Mouse (Mus musculus): ENCODE data around the gene Syt8. TPM values are rescaled to one million over a fixed set of nuclear protein-coding genes. Genes with fewer than 3 reads are reported as not detected.
"Not testable (repeated sequence)": the region's sequence is repeated elsewhere in the genome, so short reads cannot be mapped to it uniquely, and the experiment has no call there.

Syt8 gene
- total RNA-seq, 2 experiments from 2014 or later = not detected

DNA sequence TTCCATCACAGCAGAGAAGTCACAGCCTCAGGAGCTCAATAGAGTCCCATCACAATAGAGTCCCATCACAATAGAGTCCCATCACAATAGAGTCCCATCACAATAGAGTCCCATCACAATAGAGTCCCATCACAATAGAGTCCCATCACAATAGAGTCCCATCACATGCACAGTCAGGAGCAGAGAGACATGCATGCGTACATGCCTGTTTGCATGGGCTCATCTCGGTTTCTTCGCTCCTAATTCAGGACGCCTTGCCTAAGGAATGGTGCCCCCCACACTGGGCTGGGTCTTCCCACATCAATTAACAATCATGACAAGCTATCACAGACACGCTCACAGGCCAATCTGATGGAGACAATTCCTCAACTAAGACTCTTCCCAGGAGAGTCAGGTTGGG, 29.5 kb upstream of the Syt8 start:
- not testable (repeated sequence) for ATAC-seq (replicated peaks; ENCODE audit: poor library complexity, severe bottlenecking)

DNA sequence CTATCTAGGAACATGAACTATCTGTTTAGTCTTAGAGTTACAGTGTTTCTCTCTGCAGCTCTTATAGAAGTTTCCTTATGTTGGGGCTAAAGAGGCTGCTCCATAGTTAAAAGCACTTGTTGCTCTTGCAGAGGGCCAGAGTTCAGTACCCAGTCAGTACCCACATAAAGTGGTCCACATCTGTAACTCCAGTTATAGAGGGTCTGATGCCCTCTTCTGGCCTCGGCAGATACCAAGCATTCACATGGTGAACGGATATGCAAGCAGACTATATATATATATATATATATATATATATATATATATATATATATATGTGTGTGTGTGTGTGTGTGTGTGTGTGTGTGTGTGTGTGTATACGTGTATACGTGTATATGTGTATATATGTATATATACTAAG, 26.7 kb upstream of the Syt8 start:
- ATAC-seq (replicated peaks; ENCODE audit: poor library complexity, severe bottlenecking) = no peak; the same call in 1 of the 2 replicates

DNA sequence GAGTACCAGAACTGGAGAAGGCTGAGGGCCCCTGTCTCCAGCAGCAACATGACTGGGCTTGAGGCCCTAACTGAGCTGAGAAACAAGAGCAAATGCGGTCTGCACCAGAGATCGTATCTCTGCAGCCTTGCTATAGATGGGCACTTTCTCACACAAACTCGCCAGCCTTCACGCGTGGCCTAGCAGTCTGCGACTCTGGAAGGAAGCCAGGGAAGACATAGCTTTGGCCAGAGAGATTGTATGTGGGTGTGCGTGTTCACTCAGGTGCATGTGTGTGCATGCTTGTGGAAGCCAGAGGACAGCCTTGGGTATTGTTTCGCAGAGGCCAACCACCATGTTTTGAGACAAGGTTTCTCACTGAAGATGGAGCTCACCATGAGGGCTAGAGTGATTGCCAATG, 26.0 kb upstream of the Syt8 start:
- ATAC-seq (replicated peaks; ENCODE audit: poor library complexity, severe bottlenecking) = no peak

DNA sequence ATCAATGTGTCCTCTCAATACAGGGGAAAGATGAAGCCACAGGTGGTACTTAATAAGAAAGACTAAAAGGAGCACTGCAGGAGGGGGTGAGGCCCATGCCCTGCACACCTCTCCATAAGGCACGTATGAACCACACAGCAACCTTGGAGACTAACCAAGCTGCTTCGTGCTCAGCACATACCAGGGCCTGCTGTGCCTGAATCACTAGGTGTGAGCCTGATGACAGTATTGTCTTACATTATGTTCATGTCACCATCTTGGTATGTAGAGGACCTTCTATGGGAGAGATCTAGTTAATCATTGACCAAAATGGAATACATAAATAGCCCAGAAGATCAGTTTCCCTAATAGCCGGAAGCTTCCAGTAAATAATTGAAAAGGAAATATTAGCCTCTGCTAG, 25.0 kb upstream of the Syt8 start:
- ATAC-seq (replicated peaks; ENCODE audit: poor library complexity, severe bottlenecking) = no peak

DNA sequence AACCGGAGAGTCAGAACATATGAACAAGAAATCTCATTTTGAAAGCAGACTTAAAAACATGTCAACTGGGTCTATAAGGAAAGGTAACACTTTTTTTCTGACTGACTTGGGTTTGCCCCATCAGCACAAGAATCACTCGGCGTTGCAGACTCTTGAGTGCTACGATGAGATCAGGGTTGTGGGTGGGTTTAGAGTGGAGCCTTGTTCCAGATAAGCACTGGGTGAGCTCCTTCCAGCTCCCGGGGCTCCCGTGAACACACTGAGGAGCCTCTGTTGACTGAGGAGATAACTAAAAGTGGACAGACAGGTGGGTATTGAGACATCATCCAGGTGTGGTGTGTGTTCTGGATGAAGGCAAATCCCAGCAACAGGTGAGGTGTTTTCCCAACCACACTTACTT, 21.4 kb upstream of the Syt8 start:
- ATAC-seq (replicated peaks; ENCODE audit: poor library complexity, severe bottlenecking) = no peak

DNA sequence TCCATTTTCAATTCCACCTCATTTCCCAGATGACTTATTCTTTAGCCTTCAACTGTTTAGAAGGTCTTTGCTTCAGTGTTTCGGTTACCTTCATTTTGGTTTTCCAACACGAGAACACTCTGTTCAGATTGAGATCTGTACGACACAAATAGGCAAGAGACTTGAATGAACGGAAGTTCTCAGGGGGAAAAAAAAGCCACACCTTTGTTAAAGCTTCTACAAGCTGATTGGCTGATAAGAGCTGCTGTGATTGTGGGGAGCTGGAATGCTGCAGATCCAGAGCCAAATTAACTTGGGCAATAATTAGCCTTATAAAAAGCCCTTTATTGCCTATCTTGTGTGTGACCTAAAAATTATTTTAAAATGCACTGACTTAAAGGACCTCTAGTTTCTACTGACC, 19.3 kb upstream of the Syt8 start:
- no peak for ATAC-seq (replicated peaks; ENCODE audit: poor library complexity, severe bottlenecking)

DNA sequence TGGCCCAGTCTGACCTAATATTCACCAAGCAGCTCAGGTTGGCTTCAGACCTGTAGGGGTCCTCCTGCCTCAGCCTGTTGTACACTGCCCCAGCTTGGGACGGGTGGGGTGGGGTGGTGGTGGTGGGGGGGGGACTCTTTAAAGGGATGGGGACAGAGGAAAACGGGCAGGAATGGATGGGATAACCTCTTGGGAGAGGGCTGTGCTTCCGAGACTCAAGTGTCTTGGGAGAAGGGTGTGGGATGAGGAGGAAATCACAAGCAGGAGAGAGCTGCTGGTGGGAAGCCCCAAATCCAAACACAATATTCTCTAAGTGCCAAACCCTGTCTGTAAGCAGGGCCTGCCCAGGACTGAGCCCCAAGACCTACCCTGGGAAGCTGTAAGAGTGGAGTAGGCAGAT, 18.4 kb upstream of the Syt8 start:
- no peak for ATAC-seq (replicated peaks; ENCODE audit: poor library complexity, severe bottlenecking)

DNA sequence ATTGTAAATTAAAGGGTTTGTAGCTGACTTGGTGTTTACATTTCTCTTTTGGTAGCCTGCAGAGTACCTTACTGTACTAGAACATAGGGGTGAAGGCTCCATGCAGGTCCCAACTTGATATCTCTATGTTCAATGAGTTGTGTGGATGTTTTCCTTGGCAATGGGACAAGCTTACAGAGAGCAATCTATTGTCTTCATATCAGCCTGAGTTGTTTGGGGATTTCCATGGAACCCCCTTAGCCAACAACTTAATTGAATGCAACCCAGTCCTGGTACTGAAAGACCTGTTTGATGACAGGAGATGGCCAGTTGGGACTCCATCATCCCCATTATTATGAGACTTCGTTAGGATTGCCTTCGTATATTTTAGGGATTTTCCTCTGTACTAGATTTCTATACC, 16.6 kb upstream of the Syt8 start:
- no peak for ATAC-seq (replicated peaks; ENCODE audit: poor library complexity, severe bottlenecking)

DNA sequence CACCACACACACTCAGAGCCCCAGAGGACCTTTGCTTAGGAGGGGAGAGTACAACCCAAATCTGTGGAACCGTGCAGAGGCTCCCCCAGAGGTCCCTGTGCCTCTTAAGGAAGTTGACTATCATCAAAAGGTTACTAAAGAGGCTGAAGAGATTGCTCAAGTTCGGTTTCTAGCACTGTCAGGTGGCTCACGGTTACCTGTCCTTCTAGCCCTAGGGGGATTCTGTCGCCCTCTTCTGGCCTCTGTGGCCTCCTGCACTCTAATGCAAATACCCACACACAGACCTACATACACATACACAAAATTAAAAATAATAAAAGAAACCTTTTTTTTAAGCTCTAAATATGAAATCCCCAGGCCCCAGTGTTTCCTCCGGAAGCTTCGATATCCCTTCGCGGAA, 16.0 kb upstream of the Syt8 start:
- no peak; the same call in 1 of the 2 replicates for ATAC-seq (replicated peaks; ENCODE audit: poor library complexity, severe bottlenecking)

DNA sequence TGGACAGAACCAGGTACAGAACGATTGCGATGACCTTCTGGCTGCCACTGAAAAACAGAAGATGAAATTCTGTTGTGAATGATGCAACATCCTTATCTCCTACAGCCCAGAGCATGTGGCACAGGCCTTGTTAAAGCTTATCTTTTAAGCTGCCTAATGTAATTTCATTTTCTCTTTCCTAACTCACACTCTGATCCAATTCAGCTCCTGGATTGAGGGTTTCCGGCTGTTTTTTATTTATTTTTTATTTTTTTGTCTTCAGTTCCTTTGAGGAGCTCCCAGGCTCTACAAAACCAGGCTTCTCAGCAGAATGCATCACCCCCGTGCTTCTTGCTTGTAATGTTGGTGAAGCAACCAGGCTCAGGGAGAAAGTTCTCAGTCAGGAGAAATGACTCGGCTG, 14.8 kb upstream of the Syt8 start:
- peak; percentile 32 for ATAC-seq (replicated peaks; ENCODE audit: poor library complexity, severe bottlenecking)

DNA sequence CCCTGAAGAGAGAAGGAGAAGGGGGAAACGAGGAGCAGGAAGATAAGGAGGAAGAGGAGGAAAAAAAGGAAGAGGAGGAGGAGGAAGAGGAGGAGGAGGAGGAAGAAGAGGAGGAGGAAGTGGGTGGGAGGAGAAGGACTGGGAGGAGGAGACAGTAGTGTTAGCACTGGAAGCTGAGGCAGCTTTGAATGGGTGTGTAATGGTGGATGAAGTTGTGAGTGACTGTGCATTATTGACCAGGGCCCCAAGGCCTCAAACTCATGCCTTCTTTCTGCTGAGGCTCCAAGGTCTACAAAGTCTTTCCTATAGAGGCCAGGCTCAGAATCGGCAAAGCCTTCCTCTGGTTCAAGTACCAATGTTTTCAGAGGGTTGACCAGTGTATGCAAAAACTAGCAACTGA, 12.8 kb upstream of the Syt8 start:
- no peak for ATAC-seq (replicated peaks; ENCODE audit: poor library complexity, severe bottlenecking)

DNA sequence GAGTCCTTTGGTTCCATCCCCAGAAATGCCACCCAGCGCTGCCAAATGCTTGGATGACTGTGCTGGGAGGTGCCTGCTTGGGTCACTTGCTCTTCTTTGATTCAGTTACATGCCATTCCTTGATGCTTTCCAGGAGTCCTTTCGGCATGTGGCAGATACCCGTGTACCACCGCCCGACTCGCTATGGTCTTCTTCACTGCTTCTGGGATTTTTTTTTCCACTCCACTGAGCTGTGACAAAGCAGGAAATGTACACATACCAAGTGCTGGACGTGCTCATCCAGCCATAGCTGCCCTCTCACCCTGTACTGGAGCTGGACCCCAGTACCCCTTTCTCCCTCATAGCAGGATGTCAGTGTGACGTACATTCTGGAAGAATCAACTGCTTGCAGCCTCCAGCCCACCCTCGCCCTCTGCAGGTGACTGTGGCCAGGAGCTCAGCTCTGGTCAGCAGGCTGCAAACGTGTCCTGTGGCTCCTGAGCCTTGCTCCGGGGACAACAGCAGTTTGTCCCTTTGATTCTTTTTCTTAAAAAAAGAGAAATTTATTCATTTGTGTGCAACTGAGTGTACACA, 8.9 kb upstream of the Syt8 start:
- no peak for ATAC-seq (replicated peaks; ENCODE audit: poor library complexity, severe bottlenecking)

DNA sequence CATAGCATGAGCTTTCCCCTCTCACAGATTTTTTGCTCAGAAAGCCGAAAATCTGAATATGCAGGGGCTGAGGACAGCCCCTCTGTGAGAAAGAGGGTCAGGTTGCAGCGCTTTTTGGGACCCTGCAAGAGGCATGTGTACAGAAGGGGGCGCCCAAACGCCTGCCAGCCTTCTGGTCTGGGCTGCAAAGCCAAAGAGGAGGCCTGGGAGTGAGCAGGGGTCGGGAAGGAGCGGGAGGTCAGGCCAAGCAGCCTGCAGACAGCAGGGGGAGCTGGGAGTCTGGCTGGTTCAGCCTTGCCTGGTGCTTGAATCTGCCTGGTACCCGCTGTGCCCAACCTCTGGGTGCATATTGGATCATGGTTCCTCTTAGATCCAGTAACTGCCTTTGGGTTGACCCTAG, 6.4 kb upstream of the Syt8 start:
- ATAC-seq (replicated peaks; ENCODE audit: poor library complexity, severe bottlenecking) = peak; percentile 75

DNA sequence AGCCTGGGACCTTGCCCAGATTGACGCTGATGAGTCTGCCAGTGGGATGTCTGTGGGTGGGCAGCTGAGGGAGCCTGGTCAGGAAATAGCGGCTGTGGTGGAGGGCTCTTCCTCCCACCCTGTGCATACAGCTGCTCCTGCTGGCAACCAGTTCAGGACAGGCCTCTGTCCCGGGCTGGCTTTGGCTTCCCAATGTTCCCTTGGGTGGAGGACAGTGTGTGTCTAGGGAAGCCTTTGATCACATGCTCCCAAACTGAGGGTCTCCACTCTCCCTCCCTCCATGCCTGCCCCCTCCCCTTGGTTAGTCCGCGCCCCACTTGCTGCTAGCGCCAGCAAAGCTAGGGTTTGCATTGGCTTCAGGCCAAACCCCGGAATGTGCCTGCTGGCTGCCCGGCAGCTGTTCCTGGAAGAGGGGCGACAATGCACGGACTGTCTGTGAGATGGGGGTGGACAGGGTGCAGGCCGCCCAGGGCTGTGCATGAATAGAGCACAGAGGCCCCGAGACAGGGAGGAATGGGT, 4.4 kb upstream of the Syt8 start:
- ATAC-seq (replicated peaks; ENCODE audit: poor library complexity, severe bottlenecking) = 0 out of 2 replicates have a peak, but pooled peaks have one; percentile 26

DNA sequence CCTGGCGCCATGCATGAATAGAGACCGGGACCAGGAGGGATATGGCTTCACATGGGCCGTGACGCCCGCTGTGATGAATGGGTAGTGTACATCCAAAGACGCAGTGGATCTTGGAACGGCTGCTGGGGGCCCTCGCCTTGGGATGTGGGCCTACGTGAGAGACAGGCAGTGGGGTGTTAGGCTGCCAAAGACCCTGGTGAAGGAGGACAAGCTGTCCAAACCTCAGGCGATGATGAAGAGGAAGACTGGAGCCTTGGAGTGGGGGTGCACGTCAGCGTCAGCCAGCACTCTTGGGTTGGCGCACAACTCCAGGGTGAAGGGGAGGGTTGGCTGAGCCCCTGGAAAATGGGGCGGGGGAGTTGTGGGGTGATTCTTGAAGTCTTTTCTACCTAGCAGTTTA, 3.5 kb upstream of the Syt8 start:
- no peak for ATAC-seq (replicated peaks; ENCODE audit: poor library complexity, severe bottlenecking)

DNA sequence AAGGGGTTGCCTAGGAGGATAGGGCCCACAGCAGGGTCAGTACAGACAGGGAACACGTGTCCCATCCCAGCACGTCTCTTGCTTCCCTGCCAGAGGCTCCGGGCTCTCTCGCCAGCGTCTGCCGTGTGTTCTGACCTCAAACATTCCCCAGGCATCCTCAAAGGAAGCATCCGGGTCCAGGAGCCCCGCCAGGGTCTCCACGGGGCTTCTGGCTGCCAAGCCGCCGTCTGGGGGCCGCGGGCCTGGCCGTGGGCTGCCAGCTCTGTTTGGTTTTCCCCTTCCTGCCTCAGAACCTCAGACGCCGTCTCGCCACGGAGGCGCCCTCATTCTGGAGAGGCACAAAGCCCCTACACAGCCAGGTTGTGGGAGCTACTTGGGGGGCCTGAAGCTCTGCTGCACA, 1.0 kb upstream of the Syt8 start:
- no peak for ATAC-seq (replicated peaks; ENCODE audit: poor library complexity, severe bottlenecking)

DNA sequence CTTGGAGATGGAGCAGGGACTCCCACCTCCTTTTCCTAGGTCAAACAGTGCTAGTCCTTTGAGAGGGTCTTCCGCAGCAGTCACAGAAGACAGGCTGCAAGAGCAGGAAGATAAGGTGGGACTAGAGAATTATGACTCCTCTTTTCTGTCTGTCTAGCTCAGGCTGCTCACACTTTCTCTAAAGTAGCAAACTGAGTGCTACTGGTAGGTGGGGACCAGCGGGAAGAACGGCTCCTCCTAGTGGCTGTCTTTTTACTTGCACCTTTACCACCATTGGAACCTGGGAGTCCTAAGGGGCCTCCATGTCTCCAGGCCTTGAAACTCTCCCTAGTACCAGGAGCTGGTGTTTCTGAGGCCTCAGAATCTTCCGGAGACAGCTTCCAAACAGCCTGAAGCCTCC, 874 bp downstream of the Syt8 start:
- peak; percentile 66 for ATAC-seq (replicated peaks; ENCODE audit: poor library complexity, severe bottlenecking)

DNA sequence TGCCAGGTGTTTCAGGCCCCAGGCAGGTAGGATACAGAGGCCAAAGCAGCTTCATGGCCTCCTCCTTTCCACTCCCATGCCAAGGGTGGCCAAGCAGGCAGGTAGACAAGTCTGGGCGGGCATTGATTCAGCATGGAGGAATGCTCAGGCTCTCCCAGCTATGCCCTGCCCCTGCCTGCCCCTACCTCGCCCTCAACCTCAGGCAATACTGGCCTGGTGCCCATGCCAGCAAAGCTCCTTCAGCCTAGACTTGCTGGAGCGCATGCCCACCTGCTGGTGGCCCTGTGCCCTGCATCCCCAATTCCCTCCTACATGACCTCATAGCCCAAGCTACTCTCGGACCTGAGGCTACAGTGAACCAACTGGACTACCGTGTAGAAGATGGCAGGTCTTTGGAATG, 2.7 kb downstream of the Syt8 start:
- ATAC-seq (replicated peaks; ENCODE audit: poor library complexity, severe bottlenecking) = peak; percentile 35

DNA sequence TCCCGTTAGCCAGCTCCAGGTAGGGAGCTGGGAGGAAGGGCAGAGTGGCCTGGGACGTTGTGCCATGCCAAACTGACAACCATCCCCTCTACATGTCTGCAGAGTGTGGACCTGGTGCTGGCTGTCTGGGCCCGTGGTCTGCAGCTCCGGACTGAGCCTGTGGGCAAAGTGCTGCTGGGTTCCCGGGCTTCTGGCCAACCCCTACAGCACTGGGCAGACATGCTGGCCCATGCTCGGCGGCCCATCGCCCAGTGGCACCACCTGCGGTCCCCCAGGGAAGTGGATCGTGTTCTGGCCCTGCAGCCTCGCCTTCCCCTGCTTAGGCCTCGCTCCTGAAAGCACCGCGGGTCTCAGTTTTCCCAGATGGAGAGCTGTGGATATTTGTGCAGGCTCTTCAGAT, 5.3 kb downstream of the Syt8 start:
- no peak for ATAC-seq (replicated peaks; ENCODE audit: poor library complexity, severe bottlenecking)

DNA sequence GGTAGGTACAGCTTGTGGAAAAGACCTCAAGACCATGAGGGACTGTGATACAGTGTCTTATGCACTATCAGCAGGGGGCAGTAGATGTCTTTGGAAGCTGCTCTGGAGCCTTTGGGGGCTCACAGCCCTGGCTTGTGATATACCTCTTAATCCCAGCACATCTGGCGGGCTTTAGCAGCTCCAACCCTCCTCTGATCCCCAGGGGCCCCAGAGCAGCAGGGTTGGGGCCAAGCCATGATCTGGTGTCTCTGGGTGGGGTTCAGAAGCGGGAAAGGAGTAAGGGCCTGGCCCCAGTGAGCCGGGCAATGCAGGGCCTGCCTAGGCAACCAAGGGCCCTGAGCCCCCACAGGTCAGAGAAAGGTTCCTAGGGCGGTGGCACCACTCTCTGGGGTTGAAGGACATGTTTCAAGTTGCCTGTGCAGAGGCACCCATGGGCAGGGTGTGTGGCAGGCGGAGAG, 6.0 kb downstream of the Syt8 start:
- ATAC-seq (replicated peaks; ENCODE audit: poor library complexity, severe bottlenecking) = 0 out of 2 replicates have a peak, but pooled peaks have one; percentile 18

DNA sequence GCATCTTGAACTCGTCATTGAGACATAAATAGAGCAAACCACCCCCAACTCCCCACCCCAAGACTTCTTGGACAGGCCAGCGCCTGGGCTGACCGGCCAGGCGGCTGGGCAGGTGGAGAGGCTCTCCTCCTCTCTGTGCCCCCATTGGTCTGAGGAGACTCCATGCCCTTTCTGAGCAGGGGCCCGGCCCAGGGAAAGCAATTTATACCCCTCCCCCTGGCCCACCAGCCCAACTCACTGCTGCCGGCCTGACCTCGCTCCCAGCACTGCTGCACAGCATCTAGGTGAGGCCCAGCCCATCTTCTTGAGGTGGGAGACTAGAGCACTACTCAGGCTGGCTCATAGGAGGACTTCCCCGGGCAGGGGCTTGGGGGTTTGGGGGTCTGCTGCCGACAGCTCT, 6.9 kb downstream of the Syt8 start, which contains the start of gene Tnni2:
Gene Tnni2 (plus strand): TSS at position 224 of the 400 bp plus-strand sequence.
- no peak for ATAC-seq (replicated peaks; ENCODE audit: poor library complexity, severe bottlenecking)

DNA sequence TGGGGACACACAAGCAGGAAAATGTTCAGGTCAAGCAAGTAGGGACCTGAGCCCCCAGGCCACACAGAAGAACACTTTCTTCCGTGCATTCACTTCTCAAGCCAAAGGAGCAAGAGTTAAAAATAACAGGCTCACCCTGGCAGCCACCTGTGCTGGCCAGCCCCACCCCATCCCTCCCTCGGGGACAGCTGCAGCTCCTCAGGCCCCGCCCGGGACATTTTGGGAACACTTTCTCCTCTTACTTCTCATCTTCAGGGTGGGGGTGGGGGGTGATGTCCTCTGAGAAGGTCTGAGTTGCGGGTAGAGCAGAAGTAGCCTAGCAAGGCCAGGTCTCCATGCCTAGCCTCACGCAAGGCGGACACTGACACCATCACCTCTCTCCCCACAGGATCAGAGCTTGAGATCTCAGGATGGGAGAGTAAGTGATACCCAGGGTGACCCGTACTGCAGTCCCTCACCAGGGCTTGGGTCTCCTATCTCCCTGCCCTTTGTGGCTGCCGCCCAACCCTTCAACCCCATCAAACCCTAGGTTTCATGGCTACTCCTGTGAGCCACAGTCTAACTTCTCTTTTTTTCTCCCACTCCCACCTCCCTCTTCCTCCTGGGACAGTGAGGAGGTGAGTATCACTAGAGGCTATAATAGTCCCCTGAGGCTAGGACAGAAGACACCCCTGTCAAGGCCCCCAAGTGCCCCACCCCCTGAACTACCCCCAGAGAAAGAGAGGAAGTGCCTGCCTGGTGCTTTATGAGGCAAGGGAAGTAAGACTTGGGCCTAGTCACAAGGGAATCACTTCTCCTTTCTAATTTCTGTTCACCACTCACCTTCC, 7.6 kb downstream of the Syt8 start:
- ATAC-seq (replicated peaks; ENCODE audit: poor library complexity, severe bottlenecking) = peak; percentile 87

Measured in granulocyte monocyte progenitor cell, adult 5-6 weeks (primary cell).